Mouse (Mus musculus): ENCODE results near the gene Xndc1. TPM values are rescaled to one million over a fixed set of nuclear protein-coding genes. Genes with fewer than 3 reads are reported as not detected.

Xndc1 gene
- polyA plus RNA-seq, 1 experiment from 2014 or later, result 23.3 TPM

GRCm38 (mm10) chr7:102064655-102065045 lies 661 bp upstream of the Xndc1 start:
- Histone ChIP-seq H3K9me3 (ENCODE audit: control insufficient read depth, low read length) (no peaks in the 10 kb centered on the region), H3K4me2 (replicated peaks; ENCODE audit: low read depth, low read length) (peak overlapping the region; percentile 61), H3K9ac (ENCODE audit: low read depth, low read length) (peak overlapping the region; percentile 82), H3K27ac (ENCODE audit: low read depth, low read length) (peak overlapping the region; percentile 58; the same call in 1 of the 2 replicates), H3K4me3 (ENCODE audit: low read depth, low read length) (peak overlapping the region; percentile 71), H3K36me3 (ENCODE audit: control insufficient read depth, insufficient read depth, low read length) (no peaks in the 10 kb centered on the region), H3K27me3 (ENCODE audit: control insufficient read depth, insufficient read depth, low read length) (no peaks in the 10 kb centered on the region), H3K4me1 (replicated peaks; ENCODE audit: control insufficient read depth, insufficient read depth, low read length) (peaks cover 4% of the 10 kb centered on the region; the same call in 1 of the 2 replicates)
- ATAC-seq (ENCODE audit: low FRiP score) (peak; percentile 56), DNase-seq (ENCODE audit: low spot score) (no peak)
- WGBS, result 2% methylated on average over 9 of the region's 9 CpGs

- 89% methylated on average over 6 of the region's 6 CpGs for WGBS
- H3K36me3 ChIP-seq (ENCODE audit: control insufficient read depth, insufficient read depth, low read length), result no peaks in the 10 kb centered on the region
- ATAC-seq (ENCODE audit: low FRiP score) (no peak), DNase-seq (ENCODE audit: low spot score) (peak; percentile 12)
- peak overlapping the region; percentile 63 for H3K9ac ChIP-seq (ENCODE audit: low read depth, low read length)
- H3K4me3 ChIP-seq (ENCODE audit: low read depth, low read length), result peak overlapping the region; percentile 71
- no peak overlapping the region for H3K27ac ChIP-seq (ENCODE audit: low read depth, low read length)
- no peaks in the 10 kb centered on the region for H3K27me3 ChIP-seq (ENCODE audit: control insufficient read depth, insufficient read depth, low read length)
- H3K9me3 ChIP-seq (ENCODE audit: control insufficient read depth, low read length), result no peaks in the 10 kb centered on the region
- H3K4me1 ChIP-seq (replicated peaks; ENCODE audit: control insufficient read depth, insufficient read depth, low read length), result peaks cover 4% of the 10 kb centered on the region; the same call in 1 of the 2 replicates
- H3K4me2 ChIP-seq (replicated peaks; ENCODE audit: low read depth, low read length), result peak overlapping the region; percentile 59
Measured at GRCm38 (mm10) chr7:102066363-102066762, 1.1 kb downstream of the Xndc1 start.

- Histone ChIP-seq H3K36me3 (ENCODE audit: control insufficient read depth, insufficient read depth, low read length) (peaks cover 6% of the 10 kb centered on the region; the same call in 1 of the 2 replicates), H3K27ac (ENCODE audit: low read depth, low read length) (no peak overlapping the region), H3K4me3 (ENCODE audit: low read depth, low read length) (no peak overlapping the region), H3K9ac (ENCODE audit: low read depth, low read length) (no peak overlapping the region), H3K27me3 (ENCODE audit: control insufficient read depth, insufficient read depth, low read length) (no peaks in the 10 kb centered on the region), H3K4me2 (replicated peaks; ENCODE audit: low read depth, low read length) (no peak overlapping the region), H3K9me3 (ENCODE audit: control insufficient read depth, low read length) (no peaks in the 10 kb centered on the region), H3K4me1 (replicated peaks; ENCODE audit: control insufficient read depth, insufficient read depth, low read length) (no peaks in the 10 kb centered on the region)
- ATAC-seq (ENCODE audit: low FRiP score) (no peak), DNase-seq (ENCODE audit: low spot score) (peak; percentile 38)
- 88% methylated on average over 7 of the region's 7 CpGs for WGBS
Measured at GRCm38 (mm10) chr7:102076714-102077296, 11.5 kb downstream of the Xndc1 start.

- Histone ChIP-seq H3K27ac (ENCODE audit: low read depth, low read length) (no peak overlapping the region), H3K9me3 (ENCODE audit: control insufficient read depth, low read length) (no peaks in the 10 kb centered on the region), H3K4me3 (ENCODE audit: low read depth, low read length) (no peak overlapping the region), H3K9ac (ENCODE audit: low read depth, low read length) (no peak overlapping the region), H3K4me2 (replicated peaks; ENCODE audit: low read depth, low read length) (no peak overlapping the region), H3K4me1 (replicated peaks; ENCODE audit: control insufficient read depth, insufficient read depth, low read length) (no peaks in the 10 kb centered on the region), H3K36me3 (ENCODE audit: control insufficient read depth, insufficient read depth, low read length) (peaks cover 10% of the 10 kb centered on the region; the same call in 1 of the 2 replicates), H3K27me3 (ENCODE audit: control insufficient read depth, insufficient read depth, low read length) (no peaks in the 10 kb centered on the region)
- no peak for ATAC-seq (ENCODE audit: low FRiP score)
- 83% methylated on average over 7 of the region's 7 CpGs for WGBS
- DNase-seq (ENCODE audit: low spot score), result peak; percentile 32
Measured at GRCm38 (mm10) chr7:102078517-102078916, 13.2 kb downstream of the Xndc1 start.

- peaks cover 6% of the 10 kb centered on the region; the same call in 1 of the 2 replicates for H3K36me3 ChIP-seq (ENCODE audit: control insufficient read depth, insufficient read depth, low read length)
Measured at GRCm38 (mm10) chr7:102080311-102080710, 15.0 kb downstream of the Xndc1 start.

GRCm38 (mm10) chr7:102081784-102082183 lies 16.5 kb downstream of the Xndc1 start:
- Histone ChIP-seq H3K9ac (ENCODE audit: low read depth, low read length) (no peak overlapping the region), H3K4me1 (replicated peaks; ENCODE audit: control insufficient read depth, insufficient read depth, low read length) (no peaks in the 10 kb centered on the region), H3K4me3 (ENCODE audit: low read depth, low read length) (no peak overlapping the region), H3K27ac (ENCODE audit: low read depth, low read length) (no peak overlapping the region), H3K9me3 (ENCODE audit: control insufficient read depth, low read length) (no peaks in the 10 kb centered on the region), H3K4me2 (replicated peaks; ENCODE audit: low read depth, low read length) (no peak overlapping the region), H3K27me3 (ENCODE audit: control insufficient read depth, insufficient read depth, low read length) (no peaks in the 10 kb centered on the region), H3K36me3 (ENCODE audit: control insufficient read depth, insufficient read depth, low read length) (peaks cover 6% of the 10 kb centered on the region; the same call in 1 of the 2 replicates)
- DNase-seq (ENCODE audit: low spot score) (no peak), ATAC-seq (ENCODE audit: low FRiP score) (no peak)
- over 99% methylated on average over 5 of the region's 5 CpGs for WGBS

More at GRCm38 (mm10) chr7:102080311-102080710, 15.0 kb downstream of the Xndc1 start:
- no peak overlapping the region for H3K9ac ChIP-seq (ENCODE audit: low read depth, low read length)
- WGBS, result 92% methylated on average over 8 of the region's 8 CpGs
- H3K27ac ChIP-seq (ENCODE audit: low read depth, low read length), result no peak overlapping the region
- no peak overlapping the region for H3K4me3 ChIP-seq (ENCODE audit: low read depth, low read length)
- H3K4me2 ChIP-seq (replicated peaks; ENCODE audit: low read depth, low read length), result no peak overlapping the region
- no peaks in the 10 kb centered on the region for H3K4me1 ChIP-seq (replicated peaks; ENCODE audit: control insufficient read depth, insufficient read depth, low read length)
- H3K9me3 ChIP-seq (ENCODE audit: control insufficient read depth, low read length), result no peaks in the 10 kb centered on the region
- no peaks in the 10 kb centered on the region for H3K27me3 ChIP-seq (ENCODE audit: control insufficient read depth, insufficient read depth, low read length)
- ATAC-seq (ENCODE audit: low FRiP score) (no peak), DNase-seq (ENCODE audit: low spot score) (no peak)

- no peaks in the 10 kb centered on the region for H3K4me1 ChIP-seq (replicated peaks; ENCODE audit: control insufficient read depth, insufficient read depth, low read length)
- H3K4me2 ChIP-seq (replicated peaks; ENCODE audit: low read depth, low read length), result no peak within 1 kb of the TSS
- H3K9me3 ChIP-seq (ENCODE audit: control insufficient read depth, low read length), result no peaks in the 10 kb centered on the region
- H3K27ac ChIP-seq (ENCODE audit: low read depth, low read length), result no peak within 1 kb of the TSS
- peaks cover 6% of the 10 kb centered on the region; the same call in 1 of the 2 replicates for H3K36me3 ChIP-seq (ENCODE audit: control insufficient read depth, insufficient read depth, low read length)
- H3K4me3 ChIP-seq (ENCODE audit: low read depth, low read length), result no peak within 1 kb of the TSS
- no peaks in the 10 kb centered on the region for H3K27me3 ChIP-seq (ENCODE audit: control insufficient read depth, insufficient read depth, low read length)
- WGBS, result 85% methylated on average over 5 of the region's 5 CpGs
- ATAC-seq (ENCODE audit: low FRiP score) (no peak), DNase-seq (ENCODE audit: low spot score) (no peak)
- no peak within 1 kb of the TSS for H3K9ac ChIP-seq (ENCODE audit: low read depth, low read length)
Measured at GRCm38 (mm10) chr7:102082816-102083215, 17.5 kb downstream of the Xndc1 start, which contains the start of gene Trpc2. Gene Trpc2 (plus strand): TSS chr7:102083116.

GRCm38 (mm10) chr7:102084041-102084696 lies 18.9 kb downstream of the Xndc1 start:
- Histone ChIP-seq H3K27me3 (ENCODE audit: control insufficient read depth, insufficient read depth, low read length) (no peaks in the 10 kb centered on the region), H3K4me1 (replicated peaks; ENCODE audit: control insufficient read depth, insufficient read depth, low read length) (no peaks in the 10 kb centered on the region), H3K4me2 (replicated peaks; ENCODE audit: low read depth, low read length) (no peak overlapping the region), H3K4me3 (ENCODE audit: low read depth, low read length) (no peak overlapping the region), H3K36me3 (ENCODE audit: control insufficient read depth, insufficient read depth, low read length) (peaks cover 6% of the 10 kb centered on the region; the same call in 1 of the 2 replicates), H3K27ac (ENCODE audit: low read depth, low read length) (no peak overlapping the region), H3K9ac (ENCODE audit: low read depth, low read length) (no peak overlapping the region), H3K9me3 (ENCODE audit: control insufficient read depth, low read length) (no peaks in the 10 kb centered on the region)
- WGBS, result 93% methylated on average over 26 of the region's 26 CpGs
- ATAC-seq (ENCODE audit: low FRiP score) (no peak), DNase-seq (ENCODE audit: low spot score) (no peak)

- H3K27me3 ChIP-seq (ENCODE audit: control insufficient read depth, insufficient read depth, low read length), result no peaks in the 10 kb centered on the region
- no peak overlapping the region for H3K27ac ChIP-seq (ENCODE audit: low read depth, low read length)
- 93% methylated on average over 4 of the region's 4 CpGs for WGBS
- H3K4me3 ChIP-seq (ENCODE audit: low read depth, low read length), result no peak overlapping the region
- H3K4me1 ChIP-seq (replicated peaks; ENCODE audit: control insufficient read depth, insufficient read depth, low read length), result no peaks in the 10 kb centered on the region
- DNase-seq (ENCODE audit: low spot score) (no peak), ATAC-seq (ENCODE audit: low FRiP score) (no peak)
- H3K9me3 ChIP-seq (ENCODE audit: control insufficient read depth, low read length), result no peaks in the 10 kb centered on the region
- no peak overlapping the region for H3K9ac ChIP-seq (ENCODE audit: low read depth, low read length)
- H3K4me2 ChIP-seq (replicated peaks; ENCODE audit: low read depth, low read length), result no peak overlapping the region
- no peaks in the 10 kb centered on the region for H3K36me3 ChIP-seq (ENCODE audit: control insufficient read depth, insufficient read depth, low read length)
Measured at GRCm38 (mm10) chr7:102087336-102087735, 22.0 kb downstream of the Xndc1 start.
